Mouse (Mus musculus) hindbrain, postnatal 0 days (tissue): ENCODE results near the gene Rictor. TPM values are rescaled to one million over a fixed set of nuclear protein-coding genes. Genes with fewer than 3 reads are reported as not detected.

Experiments
- ATAC-seq: fragments of 200-750 bp; cut with Nextera tagmentation; 2 replicates; pipeline ENCODE4 v1.8.0; 2017; ENCODE audit warnings: mild to moderate bottlenecking, moderate TSS enrichment, moderate library complexity
- DNase-seq: peaks from one replicate; pipeline ENCODE4 v3.0.0-alpha.2; 2015; ENCODE audit warnings: low spot score
- H3K27ac ChIP-seq: fragments of 300-500 bp; sonication (generic); 2 replicates; pipeline ENCODE4 v1.5.1; 2014; ENCODE audit warnings: mild to moderate bottlenecking
- H3K27me3 ChIP-seq: fragments of 300-500 bp; sonication (generic); 2 replicates; pipeline ENCODE4 v1.6.1; 2014; ENCODE audit warnings: low read length, mixed read lengths; ENCODE audit not compliant: insufficient read depth
- H3K36me3 ChIP-seq: fragments of 300-500 bp; sonication (generic); 2 replicates; pipeline ENCODE4 v1.6.1; 2014; ENCODE audit warnings: low read length, mixed read lengths; ENCODE audit not compliant: insufficient read depth
- H3K4me1 ChIP-seq: fragments of 300-500 bp; sonication (generic); 2 replicates; pipeline ENCODE4 v1.6.1; 2014; ENCODE audit warnings: antibody characterized with exemption, low read length, mixed read lengths; ENCODE audit not compliant: insufficient read depth
- H3K4me2 ChIP-seq: fragments of 300-500 bp; sonication (generic); 2 replicates; pipeline ENCODE4 v1.6.1; 2014; ENCODE audit warnings: low read depth, mild to moderate bottlenecking, low read length, moderate library complexity, mixed read lengths
- H3K4me3 ChIP-seq: fragments of 300-500 bp; sonication (generic); 2 replicates; pipeline ENCODE4 v1.5.1; 2014; ENCODE audit warnings: low read length
- H3K9ac ChIP-seq: fragments of 300-500 bp; sonication (generic); replicated peaks from 2 replicates; pipeline ENCODE4 v1.6.1; 2014; ENCODE audit warnings: mild to moderate bottlenecking, low read length, moderate library complexity, mixed read lengths
- H3K9me3 ChIP-seq: fragments of 300-500 bp; sonication (generic); 2 replicates; pipeline ENCODE4 v1.6.1; 2016; ENCODE audit warnings: low read length, mixed read lengths
- CTCF ChIP-seq: IDR thresholded peaks from 2 replicates; pipeline ENCODE4 v1.5.1; 2016; ENCODE audit warnings: antibody characterized with exemption, control low read depth, low read depth
- WGBS: fragments of 180-500 bp; shearing (Covaris S2); extraction: QIAGEN DNeasy Blood & Tissue Kit; methylation state at CpG from one replicate; pipeline ENCODE4 v1.1.7; 2014; 5-methylcytosine and 5-hydroxymethylcytosine counted together
- polyA plus RNA-seq: library from polyadenylated mRNA; unstranded; fragments of >200 nt; fragmentation: Nextera tagmentation; extraction: Ambion mirVana; gene quantifications from 2 replicates; pipeline ENCODE4 v1.2.1, GENCODE M21; 2015
- total RNA-seq: library from RNA; depleted of rRNA; stranded (reverse); fragments of >200 nt; gene quantifications from 2 replicates; pipeline ENCODE4 v1.2.3, GENCODE M21; 2014

Rictor gene
- total and polyA plus RNA-seq, 2 experiments from 2014 or later = 27.7 to 34.6 TPM

- DNase-seq (no peak), ATAC-seq (no peak)
- Histone ChIP-seq H3K4me3 (no peak overlapping the region), H3K9me3 (no peaks in the 10 kb centered on the region), H3K4me1 (no peaks in the 10 kb centered on the region), H3K9ac (no peak overlapping the region), H3K27me3 (no peaks in the 10 kb centered on the region), H3K4me2 (no peak overlapping the region), H3K27ac (no peak overlapping the region), H3K36me3 (peaks cover 11% of the 10 kb centered on the region; the same call in 1 of the 2 replicates)
- TF ChIP-seq CTCF = no peak
- WGBS = 93% methylated on average over 9 of the region's 9 CpGs
These were observed 38.8 kb downstream of the Rictor start for GRCm38 (mm10) chr15:6747001-6747400.

GRCm38 (mm10) chr15:6754400-6754799 is 46.2 kb downstream of the Rictor start:
- H3K9me3 ChIP-seq = no peaks in the 10 kb centered on the region
- ATAC-seq = no peak
- H3K27ac ChIP-seq = no peak overlapping the region
- H3K4me3 ChIP-seq = no peak overlapping the region
- H3K9ac ChIP-seq = no peak overlapping the region
- TF ChIP-seq CTCF = no peak
- H3K4me1 ChIP-seq = no peaks in the 10 kb centered on the region
- no peaks in the 10 kb centered on the region for H3K27me3 ChIP-seq
- DNase-seq = no peak
- 95% methylated on average over 2 of the region's 2 CpGs for WGBS
- H3K4me2 ChIP-seq = no peak overlapping the region
- 0 out of 2 replicates have a peak, but pooled peaks cover 7% of the 10 kb centered on the region for H3K36me3 ChIP-seq

- ATAC-seq = no peak
- no peak for TF ChIP-seq CTCF
- Histone ChIP-seq H3K9ac (no peak overlapping the region), H3K4me2 (no peak overlapping the region), H3K9me3 (no peaks in the 10 kb centered on the region), H3K36me3 (peaks cover 39% of the 10 kb centered on the region), H3K27me3 (no peaks in the 10 kb centered on the region), H3K4me3 (no peak overlapping the region), H3K27ac (no peak overlapping the region), H3K4me1 (no peaks in the 10 kb centered on the region)
- WGBS = 86% methylated on average over 3 of the region's 3 CpGs
- DNase-seq = no peak
These were observed 64.1 kb downstream of the Rictor start for GRCm38 (mm10) chr15:6772265-6772664.

- TF ChIP-seq CTCF = no peak
- WGBS = 90% methylated on average over 10 of the region's 10 CpGs
- ATAC-seq = no peak
These were observed 78.0 kb downstream of the Rictor start for GRCm38 (mm10) chr15:6786212-6786611.

GRCm38 (mm10) chr15:6787236-6787635 is 79.1 kb downstream of the Rictor start:
- H3K36me3 ChIP-seq = peaks cover 58% of the 10 kb centered on the region
- WGBS = 96% methylated on average over 10 of the region's 10 CpGs
- no peak for TF ChIP-seq CTCF
- no peak overlapping the region for H3K4me2 ChIP-seq
- H3K27ac ChIP-seq = no peak overlapping the region
- ATAC-seq (no peak), DNase-seq (no peak)
- no peak overlapping the region for H3K9ac ChIP-seq
- H3K4me3 ChIP-seq = no peak overlapping the region
- H3K9me3 ChIP-seq = no peaks in the 10 kb centered on the region
- no peaks in the 10 kb centered on the region for H3K4me1 ChIP-seq
- H3K27me3 ChIP-seq = no peaks in the 10 kb centered on the region

More at GRCm38 (mm10) chr15:6786212-6786611, 78.0 kb downstream of the Rictor start:
- no peak for DNase-seq
- Histone ChIP-seq H3K9me3 (no peaks in the 10 kb centered on the region), H3K4me3 (no peak overlapping the region), H3K4me2 (no peak overlapping the region), H3K27ac (no peak overlapping the region), H3K9ac (no peak overlapping the region), H3K27me3 (no peaks in the 10 kb centered on the region), H3K36me3 (peaks cover 55% of the 10 kb centered on the region), H3K4me1 (no peaks in the 10 kb centered on the region)

GRCm38 (mm10) chr15:6790011-6790410 is 81.8 kb downstream of the Rictor start:
- TF ChIP-seq CTCF = no peak
- Histone ChIP-seq H3K4me2 (no peak overlapping the region), H3K27ac (no peak overlapping the region), H3K4me3 (no peak overlapping the region), H3K4me1 (no peaks in the 10 kb centered on the region), H3K36me3 (peaks cover 62% of the 10 kb centered on the region), H3K9me3 (no peaks in the 10 kb centered on the region), H3K27me3 (no peaks in the 10 kb centered on the region), H3K9ac (no peak overlapping the region)
- ATAC-seq = no peak
- DNase-seq = no peak
- 92% methylated on average over 7 of the region's 7 CpGs for WGBS

GRCm38 (mm10) chr15:6791648-6792047 is 83.5 kb downstream of the Rictor start:
- 80% methylated on average over 11 of the region's 11 CpGs for WGBS
- Histone ChIP-seq H3K4me1 (no peaks in the 10 kb centered on the region), H3K4me3 (no peak overlapping the region), H3K27ac (no peak overlapping the region), H3K36me3 (peaks cover 64% of the 10 kb centered on the region), H3K9ac (no peak overlapping the region), H3K9me3 (no peaks in the 10 kb centered on the region), H3K27me3 (no peaks in the 10 kb centered on the region), H3K4me2 (no peak overlapping the region)
- TF ChIP-seq CTCF = no peak
- DNase-seq (no peak), ATAC-seq (no peak)
